Mouse (Mus musculus) midbrain, embryonic 16.5 days (tissue): ENCODE measurements around the gene Dusp13. TPM values are rescaled to one million over a fixed set of nuclear protein-coding genes. Genes with fewer than 3 reads are reported as not detected.

Experiments used
- ATAC-seq: fragments of 200-750 bp; cut with Nextera tagmentation; 2 replicates; pipeline ENCODE4 v1.8.0; 2017; ENCODE audit warnings: moderate TSS enrichment
- H3K27ac ChIP-seq: fragments of 300-500 bp; sonication (generic); 2 replicates; pipeline ENCODE4 v1.5.1; 2014; ENCODE audit warnings: mild to moderate bottlenecking, low read length, mixed read lengths
- H3K27me3 ChIP-seq: fragments of 300-500 bp; sonication (generic); 2 replicates; pipeline ENCODE4 v1.6.1; 2014; ENCODE audit warnings: low read depth, low read length, mixed read lengths; ENCODE audit not compliant: control insufficient read depth, insufficient read depth
- H3K36me3 ChIP-seq: fragments of 300-500 bp; sonication (generic); 2 replicates; pipeline ENCODE4 v1.6.1; 2014; ENCODE audit warnings: mild to moderate bottlenecking, low read length, moderate library complexity, mixed read lengths; ENCODE audit not compliant: control insufficient read depth, insufficient read depth
- H3K4me1 ChIP-seq: fragments of 300-500 bp; sonication (generic); 2 replicates; pipeline ENCODE4 v1.6.1; 2014; ENCODE audit warnings: mild to moderate bottlenecking, low read length, mixed read lengths; ENCODE audit not compliant: control insufficient read depth, insufficient read depth
- H3K4me2 ChIP-seq: fragments of 300-500 bp; sonication (generic); 2 replicates; pipeline ENCODE4 v1.6.1; 2014; ENCODE audit warnings: mild to moderate bottlenecking, low read length, mixed read lengths
- H3K4me3 ChIP-seq: fragments of 300-500 bp; sonication (generic); 2 replicates; pipeline ENCODE4 v1.5.1; 2014; ENCODE audit warnings: low read depth, mild to moderate bottlenecking, low read length, moderate library complexity, mixed read lengths
- H3K9ac ChIP-seq: fragments of 300-500 bp; sonication (generic); 2 replicates; pipeline ENCODE4 v1.6.1; 2014; ENCODE audit warnings: low read depth, low read length, mixed read lengths
- H3K9me3 ChIP-seq: fragments of 300-500 bp; sonication (generic); replicated peaks from 2 replicates; pipeline ENCODE4 v1.6.1; 2014; ENCODE audit warnings: mild to moderate bottlenecking, low read length, mixed read lengths; ENCODE audit not compliant: control insufficient read depth, poor library complexity, severe bottlenecking
- WGBS: fragments of 180-500 bp; shearing (Covaris S2); extraction: QIAGEN DNeasy Blood & Tissue Kit; methylation state at CpG from one replicate; pipeline ENCODE4 v1.1.7; 2014; 5-methylcytosine and 5-hydroxymethylcytosine counted together
- polyA plus RNA-seq: library from polyadenylated mRNA; unstranded; fragments of >200 nt; fragmentation: Nextera tagmentation; extraction: Ambion mirVana; gene quantifications from 2 replicates; pipeline ENCODE4 v1.2.1, GENCODE M21; 2015

Dusp13 gene
- polyA plus RNA-seq, 1 experiment from 2014 or later: not detected

- ATAC-seq: 0 out of 2 replicates have a peak, but pooled peaks have one; percentile 28
Measured at GRCm38 (mm10) chr14:21719646-21720383, 31.2 kb downstream of the Dusp13 start.

GRCm38 (mm10) chr14:21714486-21714885 lies 36.5 kb downstream of the Dusp13 start, which contains the start of gene Dupd1:
Gene Dupd1, minus strand, starts transcription at chr14:21714576.
- Histone ChIP-seq H3K27me3 (no peaks in the 10 kb centered on the region), H3K36me3 (no peaks in the 10 kb centered on the region), H3K4me2 (no peak within 1 kb of the TSS), H3K4me3 (no peak within 1 kb of the TSS), H3K9me3 (no peaks in the 10 kb centered on the region), H3K4me1 (no peaks in the 10 kb centered on the region), H3K27ac (no peak within 1 kb of the TSS), H3K9ac (no peak within 1 kb of the TSS)
- WGBS: 89% methylated on average over 5 of the region's 5 CpGs
- ATAC-seq: no peak

More at GRCm38 (mm10) chr14:21719646-21720383, 31.2 kb downstream of the Dusp13 start:
- Histone ChIP-seq H3K4me3 (no peak overlapping the region), H3K9me3 (no peaks in the 10 kb centered on the region), H3K4me1 (no peaks in the 10 kb centered on the region), H3K27me3 (no peaks in the 10 kb centered on the region; the same call in 1 of the 2 replicates), H3K9ac (no peak overlapping the region), H3K27ac (no peak overlapping the region), H3K36me3 (no peaks in the 10 kb centered on the region), H3K4me2 (no peak overlapping the region)
- 49% methylated on average over 17 of the region's 17 CpGs for WGBS

GRCm38 (mm10) chr14:21711231-21711630 lies 39.8 kb downstream of the Dusp13 start:
- Histone ChIP-seq H3K4me1 (0 out of 2 replicates have a peak, but pooled peaks cover 4% of the 10 kb centered on the region), H3K27ac (no peak overlapping the region), H3K27me3 (no peaks in the 10 kb centered on the region), H3K36me3 (no peaks in the 10 kb centered on the region), H3K9me3 (no peaks in the 10 kb centered on the region), H3K4me2 (no peak overlapping the region), H3K9ac (no peak overlapping the region), H3K4me3 (no peak overlapping the region)
- WGBS: 84% methylated on average over 2 of the region's 2 CpGs
- no peak for ATAC-seq

- Histone ChIP-seq H3K9me3 (no peaks in the 10 kb centered on the region), H3K27ac (no peak overlapping the region), H3K4me2 (no peak overlapping the region), H3K36me3 (no peaks in the 10 kb centered on the region), H3K4me1 (0 out of 2 replicates have a peak, but pooled peaks cover 4% of the 10 kb centered on the region), H3K9ac (no peak overlapping the region), H3K4me3 (no peak overlapping the region), H3K27me3 (no peaks in the 10 kb centered on the region)
- ATAC-seq: no peak
- WGBS: 59% methylated on average over 2 of the region's 2 CpGs
Measured at GRCm38 (mm10) chr14:21709545-21709944, 41.4 kb downstream of the Dusp13 start.

- H3K27ac ChIP-seq: peak overlapping the region; percentile 51
Measured at GRCm38 (mm10) chr14:21706759-21707571, 44.0 kb downstream of the Dusp13 start.

GRCm38 (mm10) chr14:21705462-21705861 lies 45.5 kb downstream of the Dusp13 start:
- ATAC-seq: no peak
- Histone ChIP-seq H3K9ac (no peak overlapping the region), H3K9me3 (no peaks in the 10 kb centered on the region), H3K27me3 (no peaks in the 10 kb centered on the region), H3K4me1 (0 out of 2 replicates have a peak, but pooled peaks cover 4% of the 10 kb centered on the region), H3K27ac (no peak overlapping the region), H3K36me3 (no peaks in the 10 kb centered on the region), H3K4me2 (no peak overlapping the region), H3K4me3 (no peak overlapping the region)
- WGBS: 87% methylated on average over 2 of the region's 2 CpGs

More at GRCm38 (mm10) chr14:21706759-21707571, 44.0 kb downstream of the Dusp13 start:
- H3K4me3 ChIP-seq: no peak overlapping the region
- H3K9ac ChIP-seq: no peak overlapping the region
- WGBS: 45% methylated on average over 12 of the region's 12 CpGs
- peak; percentile 75 for ATAC-seq
- no peak overlapping the region for H3K4me2 ChIP-seq
- H3K27me3 ChIP-seq: no peaks in the 10 kb centered on the region
- H3K36me3 ChIP-seq: no peaks in the 10 kb centered on the region
- 0 out of 2 replicates have a peak, but pooled peaks cover 4% of the 10 kb centered on the region for H3K4me1 ChIP-seq
- H3K9me3 ChIP-seq: no peaks in the 10 kb centered on the region

GRCm38 (mm10) chr14:21703255-21703654 lies 47.7 kb downstream of the Dusp13 start:
- 87% methylated on average over 5 of the region's 5 CpGs for WGBS
- H3K9me3 ChIP-seq: no peaks in the 10 kb centered on the region
- 0 out of 2 replicates have a peak, but pooled peaks cover 4% of the 10 kb centered on the region for H3K4me1 ChIP-seq
- H3K27ac ChIP-seq: no peak overlapping the region
- no peak overlapping the region for H3K9ac ChIP-seq
- no peaks in the 10 kb centered on the region for H3K36me3 ChIP-seq
- no peak for ATAC-seq
- no peak overlapping the region for H3K4me2 ChIP-seq
- no peaks in the 10 kb centered on the region for H3K27me3 ChIP-seq
- no peak overlapping the region for H3K4me3 ChIP-seq

GRCm38 (mm10) chr14:21702691-21703090 lies 48.3 kb downstream of the Dusp13 start:
- no peaks in the 10 kb centered on the region for H3K36me3 ChIP-seq
- no peaks in the 10 kb centered on the region for H3K27me3 ChIP-seq
- H3K27ac ChIP-seq: no peak overlapping the region
- 92% methylated on average over 8 of the region's 8 CpGs for WGBS
- H3K4me2 ChIP-seq: no peak overlapping the region
- ATAC-seq: no peak
- no peak overlapping the region for H3K9ac ChIP-seq
- H3K4me1 ChIP-seq: 0 out of 2 replicates have a peak, but pooled peaks cover 4% of the 10 kb centered on the region
- no peak overlapping the region for H3K4me3 ChIP-seq
- no peaks in the 10 kb centered on the region for H3K9me3 ChIP-seq
